22 mouse cellular contexts compared by ENCODE assay signal in the genomic region with DNA sequence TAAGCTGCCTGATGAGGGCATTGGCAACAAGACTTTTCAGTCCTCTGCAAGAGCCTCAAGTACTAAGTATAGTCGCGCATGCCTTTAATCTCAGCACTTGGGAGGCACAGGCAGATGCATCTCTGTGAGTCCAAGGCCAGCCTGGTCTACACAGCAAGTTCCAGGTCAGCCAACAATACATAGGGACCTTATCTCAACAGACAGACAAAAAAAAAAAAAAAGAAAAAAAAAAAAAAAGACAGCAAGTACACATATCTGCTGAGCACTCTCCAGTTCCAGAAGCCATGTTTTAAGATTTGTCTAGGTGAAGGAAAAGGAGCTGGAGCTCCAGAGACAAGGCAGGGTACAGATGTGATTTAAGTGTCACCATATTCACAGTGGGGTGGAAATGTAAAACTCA.
"Had no signal": no experiment of that assay in that cellular context is flagged by ENCODE, and none has a peak within 500 bp of the region (broad histone marks: within the 10 kb centered on the region; RNA-seq: fewer than 3 reads in every experiment).

No protein-coding gene starts in this region.

- H3K4me2 ChIP-seq: heart, embryonic 11.5 days; heart, embryonic 13.5 days; heart, embryonic 15.5 days; hindbrain, embryonic 13.5 days; hindbrain, embryonic 15.5 days; intestine, embryonic 15.5 days; limb, embryonic 12.5 days had no signal

- H3K4me3 ChIP-seq: gastrocnemius, adult 2 months; heart, adult 2 months; heart, embryonic 13.5 days; heart, embryonic 15.5 days; hindbrain, embryonic 13.5 days; hindbrain, embryonic 15.5 days; intestine, embryonic 15.5 days; layer of hippocampus, adult 2 months; left cerebral cortex, adult 2 months; limb, embryonic 12.5 days had no signal

- H3K9ac ChIP-seq: heart, embryonic 13.5 days; hindbrain, embryonic 13.5 days; hindbrain, embryonic 15.5 days; intestine, embryonic 15.5 days; limb, embryonic 12.5 days had no signal

- H3K9me3 ChIP-seq: heart, embryonic 13.5 days; heart, embryonic 15.5 days; hindbrain, embryonic 13.5 days; hindbrain, embryonic 15.5 days; intestine, embryonic 15.5 days; limb, embryonic 10.5 days; limb, embryonic 12.5 days had no signal

- DNase-seq: gastrocnemius, adult 2 months; gastrocnemius, postnatal 10 days; gastrocnemius, postnatal 25 days; heart, adult 2 months; heart, postnatal 14 days; kidney, adult 18-20 months; kidney, adult 8-10 months; kidney, postnatal 10 days; kidney, postnatal 25 days; kidney, postnatal 4 days had no signal

- H3K36me3 ChIP-seq: hindbrain, embryonic 15.5 days had no signal

- H3K27ac ChIP-seq: gastrocnemius, adult 2 months; heart, adult 2 months; heart, embryonic 13.5 days; heart, embryonic 15.5 days; hindbrain, embryonic 13.5 days; hindbrain, embryonic 15.5 days; intestine, embryonic 15.5 days; layer of hippocampus, adult 2 months; left cerebral cortex, adult 2 months; limb, embryonic 12.5 days had no signal

- H3K27me3 ChIP-seq: heart, embryonic 13.5 days; heart, embryonic 15.5 days; hindbrain, embryonic 13.5 days; hindbrain, embryonic 15.5 days; intestine, embryonic 15.5 days; limb, embryonic 12.5 days had no signal

- ATAC-seq: inflammation-experienced regulatory T-cells, adult 6 months; intestine, embryonic 15.5 days; intestine, postnatal 0 days had no signal
